In genomic region chr12:48960056-48960455, GRCm38 (mm10) we compare ENCODE assay signal across 25 mouse cellular contexts.
DNase-seq lines count a peak whose midpoint lies in the region; ATAC-seq and TF ChIP-seq lines count a peak whose summit lies in the region.
"Had no signal": no experiment of that assay in that cellular context is flagged by ENCODE, and none has a peak within 500 bp of the region (broad histone marks: within the 10 kb centered on the region; RNA-seq: fewer than 3 reads in every experiment).

No protein-coding gene starts in this region.

- no peak overlapping the region for H3K4me3 ChIP-seq in hindbrain, embryonic 12.5 days
- no peak overlapping the region for H3K4me3 ChIP-seq in hindbrain, embryonic 16.5 days (ENCODE audit: low read length)
- H3K4me3 ChIP-seq in hindbrain, postnatal 0 days (ENCODE audit: low read length) = no peak overlapping the region
- no peak overlapping the region for H3K4me3 ChIP-seq in midbrain, embryonic 16.5 days (ENCODE audit: low read depth, low read length)
- H3K4me3 ChIP-seq: embryonic facial prominence, embryonic 13.5 days; forebrain, embryonic 10.5 days; forebrain, embryonic 15.5 days; liver, embryonic 15.5 days had no signal

- DNase-seq in brain, adult 2 months (ENCODE audit: low read depth, low spot score) = peak; percentile 1
- DNase-seq in hindbrain, postnatal 0 days (ENCODE audit: low spot score) = peak; percentile 2
- no peak for DNase-seq in lung, postnatal 25 days (ENCODE audit: low spot score)
- DNase-seq in testis, postnatal 10 days (ENCODE audit: low spot score) = no peak
- DNase-seq: adrenal gland, postnatal 14 days; cerebellum, adult 18-20 months; heart, postnatal 14 days; kidney, adult 9 months; kidney, postnatal 14 days; layer of hippocampus, adult 9-11 months; lung, embryonic 14.5 days; lung, postnatal 36 days; right cerebral cortex, postnatal 4 days; thymus, adult 2 months; thymus, postnatal 4 days had no signal

- no peaks in the 10 kb centered on the region for H3K27me3 ChIP-seq in hindbrain, embryonic 12.5 days
- H3K27me3 ChIP-seq in hindbrain, embryonic 16.5 days (replicated peaks; ENCODE audit: control insufficient read depth, insufficient read depth, low read length) = no peaks in the 10 kb centered on the region
- no peaks in the 10 kb centered on the region for H3K27me3 ChIP-seq in hindbrain, postnatal 0 days (ENCODE audit: insufficient read depth, low read length)
- H3K27me3 ChIP-seq in midbrain, embryonic 16.5 days (ENCODE audit: control insufficient read depth, insufficient read depth, low read depth, low read length) = no peaks in the 10 kb centered on the region
- H3K27me3 ChIP-seq: embryonic facial prominence, embryonic 13.5 days; forebrain, embryonic 15.5 days; liver, embryonic 15.5 days; Patski had no signal

- H3K4me1 ChIP-seq in hindbrain, embryonic 12.5 days = peaks cover 3% of the 10 kb centered on the region; the same call in 1 of the 2 replicates
- H3K4me1 ChIP-seq in hindbrain, embryonic 16.5 days (ENCODE audit: control insufficient read depth, insufficient read depth, low read depth, low read length) = peaks cover 6% of the 10 kb centered on the region
- no peaks in the 10 kb centered on the region for H3K4me1 ChIP-seq in hindbrain, postnatal 0 days (ENCODE audit: insufficient read depth, low read length)
- peaks cover 13% of the 10 kb centered on the region for H3K4me1 ChIP-seq in midbrain, embryonic 16.5 days (ENCODE audit: control insufficient read depth, insufficient read depth, low read length)
- H3K4me1 ChIP-seq: embryonic facial prominence, embryonic 13.5 days; forebrain, embryonic 10.5 days; liver, embryonic 15.5 days had no signal

- H3K27ac ChIP-seq in hindbrain, embryonic 12.5 days = peak overlapping the region; percentile 83
- no peak overlapping the region for H3K27ac ChIP-seq in hindbrain, embryonic 16.5 days (ENCODE audit: low read depth, low read length)
- no peak overlapping the region for H3K27ac ChIP-seq in hindbrain, postnatal 0 days
- H3K27ac ChIP-seq in midbrain, embryonic 16.5 days (ENCODE audit: low read length) = peak overlapping the region; percentile 71
- H3K27ac ChIP-seq: embryonic facial prominence, embryonic 13.5 days; forebrain, embryonic 10.5 days; liver, embryonic 15.5 days; stomach, postnatal 0 days had no signal

- no peak overlapping the region for H3K4me2 ChIP-seq in hindbrain, embryonic 12.5 days (replicated peaks)
- H3K4me2 ChIP-seq in hindbrain, embryonic 16.5 days (ENCODE audit: low read length) = no peak overlapping the region
- no peak overlapping the region for H3K4me2 ChIP-seq in hindbrain, postnatal 0 days (ENCODE audit: low read depth, low read length)
- no peak overlapping the region for H3K4me2 ChIP-seq in midbrain, embryonic 16.5 days (ENCODE audit: low read length)
- H3K4me2 ChIP-seq: embryonic facial prominence, embryonic 13.5 days; liver, embryonic 15.5 days; lung, embryonic 14.5 days had no signal

- H3K36me3 ChIP-seq in hindbrain, embryonic 12.5 days = no peaks in the 10 kb centered on the region
- no peaks in the 10 kb centered on the region for H3K36me3 ChIP-seq in hindbrain, embryonic 16.5 days (ENCODE audit: control insufficient read depth, insufficient read depth, low read length)
- H3K36me3 ChIP-seq in hindbrain, postnatal 0 days (ENCODE audit: insufficient read depth, low read length) = no peaks in the 10 kb centered on the region
- H3K36me3 ChIP-seq in midbrain, embryonic 16.5 days (ENCODE audit: control insufficient read depth, insufficient read depth, low read length) = no peaks in the 10 kb centered on the region
- H3K36me3 ChIP-seq: embryonic facial prominence, embryonic 13.5 days; forebrain, embryonic 10.5 days; forebrain, embryonic 15.5 days; liver, embryonic 15.5 days had no signal

- no peak overlapping the region for H3K9ac ChIP-seq in hindbrain, embryonic 12.5 days
- H3K9ac ChIP-seq in hindbrain, embryonic 16.5 days (ENCODE audit: low read depth, low read length) = no peak overlapping the region
- no peak overlapping the region for H3K9ac ChIP-seq in hindbrain, postnatal 0 days (replicated peaks; ENCODE audit: low read length)
- no peak overlapping the region for H3K9ac ChIP-seq in midbrain, embryonic 16.5 days (ENCODE audit: low read depth, low read length)
- H3K9ac ChIP-seq: embryonic facial prominence, embryonic 13.5 days; forebrain, embryonic 15.5 days; liver, embryonic 15.5 days; lung, embryonic 14.5 days had no signal

- 63% methylated on average over 4 of the region's 4 CpGs for WGBS in hindbrain, embryonic 12.5 days
- WGBS in hindbrain, embryonic 16.5 days = 57% methylated on average over 4 of the region's 4 CpGs
- 56% methylated on average over 4 of the region's 4 CpGs for WGBS in hindbrain, postnatal 0 days
- WGBS in midbrain, embryonic 16.5 days = 43% methylated on average over 4 of the region's 4 CpGs

- 0 out of 2 replicates have a peak, but pooled peaks have one; percentile 60 for ATAC-seq in hindbrain, embryonic 12.5 days (ENCODE audit: low FRiP score)
- no peak for ATAC-seq in hindbrain, embryonic 16.5 days
- ATAC-seq in hindbrain, postnatal 0 days = no peak
- ATAC-seq in midbrain, embryonic 16.5 days = peak; percentile 57; the same call in 1 of the 2 replicates
- ATAC-seq: intestine, embryonic 16.5 days; Patski had no signal

- no peak for TF ChIP-seq CTCF in hindbrain, postnatal 0 days (IDR thresholded peaks at IDR 0.05; ENCODE audit: low read depth)

- no peaks in the 10 kb centered on the region for H3K9me3 ChIP-seq in hindbrain, embryonic 12.5 days (replicated peaks)
- H3K9me3 ChIP-seq in hindbrain, embryonic 16.5 days (ENCODE audit: control insufficient read depth, low read length) = no peaks in the 10 kb centered on the region
- no peaks in the 10 kb centered on the region for H3K9me3 ChIP-seq in hindbrain, postnatal 0 days (ENCODE audit: low read length)
- no peaks in the 10 kb centered on the region for H3K9me3 ChIP-seq in midbrain, embryonic 16.5 days (replicated peaks; ENCODE audit: control insufficient read depth, low read length, poor library complexity, severe bottlenecking)
- H3K9me3 ChIP-seq: embryonic facial prominence, embryonic 13.5 days; forebrain, embryonic 10.5 days; forebrain, embryonic 15.5 days; liver, embryonic 15.5 days had no signal

Comparison
In these comparisons a context has a peak if more than half of its experiments do, and no peak if none do; other contexts are left out.
1. ATAC-seq: peak in hindbrain, embryonic 12.5 days (single experiment) and midbrain, embryonic 16.5 days (single experiment); none in hindbrain, embryonic 16.5 days (single experiment) and hindbrain, postnatal 0 days (single experiment).
2. H3K27ac ChIP-seq: peak in hindbrain, embryonic 12.5 days (single experiment) and midbrain, embryonic 16.5 days (single experiment); none in hindbrain, embryonic 16.5 days (single experiment) and hindbrain, postnatal 0 days (single experiment).
3. DNase-seq: peak in brain, adult 2 months (single experiment) and hindbrain, postnatal 0 days (single experiment); none in lung, postnatal 25 days (single experiment) and testis, postnatal 10 days (single experiment).